Mouse (Mus musculus): ENCODE measurements around the gene Vmn1r42.
"Not testable (repeated sequence)": the region's sequence is repeated elsewhere in the genome, so short reads cannot be mapped to it uniquely, and the experiment has no call there.

- TF ChIP-seq CTCF (IDR thresholded peaks at IDR 0.05; ENCODE audit: low read depth, low read length); POLR2A (IDR thresholded peaks at IDR 0.05; ENCODE audit: borderline replicate concordance, low read depth, low read length): not testable (repeated sequence)
These were observed at the start of gene Vmn1r42, which contains the start of gene Vmn1r43 for GRCm38 (mm10) chr6:89876313-89876712.

Data from bone marrow macrophage, adult 2 months (primary cell).